Comparison of ENCODE assay signal across 7 mouse cellular contexts in genomic region chr10:80172527-80173292, GRCm38 (mm10). TPM values are rescaled to one million over a fixed set of nuclear protein-coding genes. Genes with fewer than 3 reads are reported as not detected.
A peak's percentile ranks its signal among the peaks of the same experiment; 100 is the strongest.
DNase-seq lines count a peak whose midpoint lies in the region; ATAC-seq lines count a peak whose summit lies in the region.

Gene 1600002K03Rik, plus strand, starts transcription at chr10:80172944.

- peak within 1 kb of the TSS; percentile 81 for H3K4me2 ChIP-seq in embryonic facial prominence, embryonic 11.5 days (ENCODE audit: low read depth, low read length)
- peak within 1 kb of the TSS; percentile 65 for H3K4me2 ChIP-seq in midbrain, embryonic 12.5 days (replicated peaks)

- WGBS in embryonic facial prominence, embryonic 11.5 days = 9% methylated on average over 34 of the region's 35 CpGs
- 8% methylated on average over 35 of the region's 35 CpGs for WGBS in limb, embryonic 10.5 days
- WGBS in midbrain, embryonic 12.5 days = 7% methylated on average over 34 of the region's 35 CpGs

- peak; percentile 51 for ATAC-seq in embryonic facial prominence, embryonic 11.5 days (replicated peaks; ENCODE audit: insufficient number of reproducible peaks, low FRiP score, low TSS enrichment, low read depth)
- ATAC-seq in midbrain, embryonic 12.5 days (ENCODE audit: low FRiP score, low read depth) = peak; percentile 64

- no peaks in the 10 kb centered on the region for H3K27me3 ChIP-seq in embryonic facial prominence, embryonic 11.5 days (ENCODE audit: control insufficient read depth, insufficient read depth, low read length)
- H3K27me3 ChIP-seq in limb, embryonic 10.5 days (ENCODE audit: low read depth, poor library complexity, severe bottlenecking) = no peaks in the 10 kb centered on the region
- H3K27me3 ChIP-seq in midbrain, embryonic 12.5 days = no peaks in the 10 kb centered on the region

- H3K9me3 ChIP-seq in embryonic facial prominence, embryonic 11.5 days (replicated peaks; ENCODE audit: control insufficient read depth, low read length) = no peaks in the 10 kb centered on the region
- no peaks in the 10 kb centered on the region for H3K9me3 ChIP-seq in limb, embryonic 10.5 days (replicated peaks)
- H3K9me3 ChIP-seq in midbrain, embryonic 12.5 days = no peaks in the 10 kb centered on the region

- no peaks in the 10 kb centered on the region; the same call in 1 of the 2 replicates for H3K4me1 ChIP-seq in embryonic facial prominence, embryonic 11.5 days (ENCODE audit: control insufficient read depth, insufficient read depth, low read length)
- H3K4me1 ChIP-seq in limb, embryonic 10.5 days = peaks cover 52% of the 10 kb centered on the region
- H3K4me1 ChIP-seq in midbrain, embryonic 12.5 days = peaks cover 60% of the 10 kb centered on the region

- peak within 1 kb of the TSS; percentile 41; the same call in 1 of the 2 replicates for H3K27ac ChIP-seq in embryonic facial prominence, embryonic 11.5 days (replicated peaks; ENCODE audit: low read depth, low read length)
- peak within 1 kb of the TSS; percentile 84 for H3K27ac ChIP-seq in limb, embryonic 10.5 days
- peak within 1 kb of the TSS; percentile 85 for H3K27ac ChIP-seq in midbrain, embryonic 12.5 days (replicated peaks)

- peaks cover 12% of the 10 kb centered on the region for H3K36me3 ChIP-seq in embryonic facial prominence, embryonic 11.5 days (replicated peaks; ENCODE audit: control insufficient read depth, insufficient read depth, low read depth, low read length)
- H3K36me3 ChIP-seq in limb, embryonic 10.5 days = peaks cover 40% of the 10 kb centered on the region
- H3K36me3 ChIP-seq in midbrain, embryonic 12.5 days = peaks cover 36% of the 10 kb centered on the region

- DNase-seq in adrenal gland, postnatal 10 days = peak; percentile 90
- peak; percentile 92 for DNase-seq in embryonic facial prominence, embryonic 11.5 days (ENCODE audit: low spot score)
- peak; percentile 100 for DNase-seq in heart, adult 11 months
- peak; percentile 92 for DNase-seq in kidney, adult 18-20 months
- peak; percentile 92 for DNase-seq in limb, embryonic 10.5 days (ENCODE audit: low spot score)
- peak; percentile 87 for DNase-seq in spleen, adult 12 weeks (ENCODE audit: low spot score)

- peak within 1 kb of the TSS; percentile 48 for H3K4me3 ChIP-seq in embryonic facial prominence, embryonic 11.5 days (ENCODE audit: low read depth, low read length)
- H3K4me3 ChIP-seq in limb, embryonic 10.5 days = peak within 1 kb of the TSS; percentile 66
- H3K4me3 ChIP-seq in midbrain, embryonic 12.5 days = peak within 1 kb of the TSS; percentile 52

- peak within 1 kb of the TSS; percentile 68 for H3K9ac ChIP-seq in embryonic facial prominence, embryonic 11.5 days (replicated peaks; ENCODE audit: low read length)
- H3K9ac ChIP-seq in midbrain, embryonic 12.5 days (replicated peaks) = peak within 1 kb of the TSS; percentile 52

RNA-seq across cellular contexts. Expression of gene 1600002K03Rik, which starts in this region (rescaled TPM):
- 1 to 10 TPM; 6.4 to 7.7 TPM for total RNA-seq in adrenal gland, postnatal 10 days (2021)
- polyA plus RNA-seq in embryonic facial prominence, embryonic 11.5 days (2014; fragmentation: Nextera tagmentation; extraction: Ambion mirVana) = 6.0 and 6.8 TPM in 2 replicates
- 8.7 and 13.1 TPM in 2 replicates for polyA plus RNA-seq in limb, embryonic 10.5 days (2016; fragmentation: Nextera tagmentation; extraction: Ambion mirVana)
- 12.9 and 13.6 TPM in 2 replicates for polyA plus RNA-seq in midbrain, embryonic 12.5 days (2016; fragmentation: Nextera tagmentation; extraction: Ambion mirVana)

Comparison
In these comparisons a context has a peak if more than half of its experiments do, and no peak if none do; other contexts are left out.
1. Peak in every context shown above with its lines: DNase-seq, ATAC-seq, H3K4me3 ChIP-seq and H3K27ac ChIP-seq.